Mouse (Mus musculus) olfactory bulb, adult 2 months (tissue): ENCODE data around the gene Pms1.

ENCODE experiments used
- CTCF ChIP-seq: fragments of 200-500 bp; IDR thresholded peaks from 2 replicates; pipeline ENCODE4 v1.5.1; 2012; ENCODE audit warnings: low read depth, mild to moderate bottlenecking, low read length, moderate library complexity; ENCODE audit not compliant: insufficient read depth
- POLR2A ChIP-seq: fragments of 200-500 bp; IDR thresholded peaks from 2 replicates; pipeline ENCODE4 v1.6.1; 2012; ENCODE audit warnings: mild to moderate bottlenecking, low read depth, low read length, moderate library complexity; ENCODE audit not compliant: insufficient read depth

DNA sequence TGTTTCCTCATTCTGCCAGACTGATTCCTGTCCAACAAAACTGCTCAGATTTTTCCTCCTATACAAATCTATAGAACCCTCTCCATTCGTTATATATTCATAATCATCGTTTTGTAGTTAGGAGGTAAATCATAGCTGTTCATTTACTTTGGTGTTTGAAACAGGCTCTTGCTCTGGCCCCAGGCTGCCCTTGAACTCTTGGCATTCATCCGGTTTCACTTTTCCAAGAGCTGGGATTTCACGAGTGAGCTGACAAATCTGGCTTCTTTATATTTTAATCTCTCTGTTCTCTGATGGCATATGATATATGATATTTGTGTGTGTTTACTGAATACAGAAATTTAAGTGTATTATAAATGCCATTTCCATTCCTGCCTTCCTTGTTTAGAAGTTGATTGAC lies 3.7 kb upstream of the Pms1 start:
- no peak for TF ChIP-seq CTCF
- TF ChIP-seq POLR2A = no peak
